Mouse (Mus musculus) intestine, embryonic 16.5 days (tissue): ENCODE measurements around the gene Hinfp. TPM values are rescaled to one million over a fixed set of nuclear protein-coding genes. Genes with fewer than 3 reads are reported as not detected.

Experiments used
- ATAC-seq: fragments of 200-750 bp; cut with Nextera tagmentation; 2 replicates; pipeline ENCODE4 v1.8.0; 2017; ENCODE audit warnings: moderate TSS enrichment, moderate library complexity
- H3K27ac ChIP-seq: fragments of 300-500 bp; sonication (generic); 2 replicates; pipeline ENCODE4 v1.5.1; 2014; ENCODE audit warnings: mild to moderate bottlenecking, low read length
- H3K27me3 ChIP-seq: fragments of 300-500 bp; sonication (generic); replicated peaks from 2 replicates; pipeline ENCODE4 v1.6.1; 2014; ENCODE audit warnings: low read length, control low read depth, mixed read lengths; ENCODE audit not compliant: control insufficient read depth, insufficient read depth
- H3K36me3 ChIP-seq: fragments of 300-500 bp; sonication (generic); 2 replicates; pipeline ENCODE4 v1.6.1; 2014; ENCODE audit warnings: low read length, control low read depth; ENCODE audit not compliant: control insufficient read depth, insufficient read depth
- H3K4me1 ChIP-seq: fragments of 300-500 bp; sonication (generic); 2 replicates; pipeline ENCODE4 v1.6.1; 2014; ENCODE audit warnings: low read length, control low read depth, mixed read lengths; ENCODE audit not compliant: control insufficient read depth, insufficient read depth
- H3K4me2 ChIP-seq: fragments of 300-500 bp; sonication (generic); 2 replicates; pipeline ENCODE4 v1.6.1; 2014; ENCODE audit warnings: low read depth, low read length, control low read depth
- H3K4me3 ChIP-seq: fragments of 300-500 bp; sonication (generic); 2 replicates; pipeline ENCODE4 v1.5.1; 2014; ENCODE audit warnings: mild to moderate bottlenecking, low read length
- H3K9ac ChIP-seq: fragments of 300-500 bp; sonication (generic); 2 replicates; pipeline ENCODE4 v1.6.1; 2014; ENCODE audit warnings: low read depth, low read length
- H3K9me3 ChIP-seq: fragments of 300-500 bp; sonication (generic); 2 replicates; pipeline ENCODE4 v1.6.1; 2016; ENCODE audit warnings: low read length, control low read depth; ENCODE audit not compliant: control insufficient read depth
- WGBS: fragments of 180-500 bp; shearing (Covaris S2); extraction: QIAGEN DNeasy Blood & Tissue Kit; methylation state at CpG from one replicate; pipeline ENCODE4 v1.1.7; 2014; 5-methylcytosine and 5-hydroxymethylcytosine counted together
- polyA plus RNA-seq: library from polyadenylated mRNA; unstranded; fragments of >200 nt; fragmentation: Nextera tagmentation; extraction: Ambion mirVana; gene quantifications from 2 replicates; pipeline ENCODE4 v1.2.1, GENCODE M21; 2015

Gene Hinfp
- polyA plus RNA-seq, 1 experiment from 2014 or later, result 19.4 TPM

GRCm38 (mm10) chr9:44317452-44317851 lies 12.0 kb upstream of the Hinfp start:
- no peak for ATAC-seq
- Histone ChIP-seq H3K9me3 (no peaks in the 10 kb centered on the region), H3K4me1 (peaks cover 18% of the 10 kb centered on the region), H3K4me2 (no peak overlapping the region; the same call in 1 of the 2 replicates), H3K9ac (no peak overlapping the region), H3K27me3 (no peaks in the 10 kb centered on the region), H3K4me3 (0 out of 2 replicates have a peak overlapping the region, but pooled peaks have one; percentile 90), H3K27ac (no peak overlapping the region), H3K36me3 (peaks cover 10% of the 10 kb centered on the region; the same call in 1 of the 2 replicates)
- WGBS, result 71% methylated on average over 4 of the region's 4 CpGs

DNA sequence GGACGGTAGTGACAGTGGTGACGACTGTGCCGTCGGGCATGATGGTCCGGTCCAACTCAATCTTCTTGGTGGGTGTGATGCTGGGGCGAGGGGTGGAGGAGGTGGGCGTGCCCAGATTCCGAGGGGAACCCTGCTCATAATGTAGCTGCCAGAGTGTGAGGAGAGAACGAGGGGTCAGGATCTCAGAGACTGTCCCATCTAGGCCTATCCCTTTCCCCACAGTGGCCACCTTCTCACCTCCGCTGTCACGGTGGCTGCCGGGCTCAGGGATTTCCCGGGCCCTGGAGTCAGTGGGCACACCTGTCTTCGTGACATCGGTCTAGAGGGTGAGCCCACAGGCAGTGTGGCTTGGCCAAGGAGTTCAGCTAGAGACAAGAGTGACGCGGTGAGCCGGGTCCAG lies 9.4 kb upstream of the Hinfp start:
- WGBS, result 88% methylated on average over 18 of the region's 18 CpGs
- peaks cover 10% of the 10 kb centered on the region; the same call in 1 of the 2 replicates for H3K36me3 ChIP-seq
- H3K4me1 ChIP-seq, result peaks cover 27% of the 10 kb centered on the region
- H3K9me3 ChIP-seq, result no peaks in the 10 kb centered on the region
- no peak overlapping the region for H3K9ac ChIP-seq
- H3K4me3 ChIP-seq, result no peak overlapping the region
- ATAC-seq, result no peak
- H3K27me3 ChIP-seq, result no peaks in the 10 kb centered on the region
- H3K27ac ChIP-seq, result no peak overlapping the region
- no peak overlapping the region for H3K4me2 ChIP-seq

GRCm38 (mm10) chr9:44314257-44314547 lies 8.7 kb upstream of the Hinfp start:
- Histone ChIP-seq H3K4me2 (no peak overlapping the region), H3K9me3 (no peaks in the 10 kb centered on the region), H3K4me3 (no peak overlapping the region), H3K27ac (no peak overlapping the region), H3K4me1 (peaks cover 27% of the 10 kb centered on the region), H3K36me3 (peaks cover 10% of the 10 kb centered on the region; the same call in 1 of the 2 replicates), H3K27me3 (no peaks in the 10 kb centered on the region), H3K9ac (no peak overlapping the region)
- 71% methylated on average over 4 of the region's 4 CpGs for WGBS
- no peak for ATAC-seq

DNA sequence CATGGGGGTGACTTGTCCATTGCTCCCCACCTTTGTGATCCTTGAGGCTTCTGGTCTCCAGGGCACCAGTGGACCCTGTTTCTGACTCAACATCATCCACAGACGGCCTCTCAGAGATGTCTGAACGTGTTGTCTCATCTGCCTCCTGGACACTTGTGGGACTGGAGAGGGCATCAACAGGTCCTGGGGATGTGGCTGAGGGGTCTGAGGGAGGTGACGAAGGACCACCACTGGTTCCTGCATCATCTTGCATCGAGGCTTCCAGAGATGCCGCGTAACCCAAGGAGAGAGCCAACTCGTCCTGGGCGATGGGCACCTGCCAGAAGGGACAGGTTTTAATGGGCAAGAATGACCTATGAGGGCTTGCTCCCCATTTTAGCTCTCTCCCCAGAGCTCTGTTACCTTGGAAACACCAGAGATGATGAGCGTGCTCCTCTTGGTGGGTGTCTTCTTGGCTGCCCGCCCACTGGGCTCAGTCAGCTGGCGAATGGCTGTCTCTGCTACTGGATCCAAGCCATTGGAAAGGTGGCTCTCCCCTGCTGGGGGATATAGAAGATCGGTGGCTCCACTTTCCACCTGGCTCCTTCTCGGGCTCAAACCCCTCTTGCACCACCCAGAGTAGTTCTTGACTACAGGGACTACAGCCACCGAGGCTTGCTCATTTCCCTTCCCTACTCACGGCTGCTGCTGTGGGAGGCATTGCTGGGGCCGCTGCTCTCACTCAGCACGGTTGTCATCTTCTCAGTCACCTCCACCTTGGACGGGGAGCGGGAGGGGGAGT lies 8.2 kb upstream of the Hinfp start:
- no peak overlapping the region for H3K4me3 ChIP-seq
- H3K27me3 ChIP-seq, result no peaks in the 10 kb centered on the region
- H3K9ac ChIP-seq, result no peak overlapping the region
- peaks cover 22% of the 10 kb centered on the region for H3K4me1 ChIP-seq
- no peak for ATAC-seq
- no peaks in the 10 kb centered on the region for H3K9me3 ChIP-seq
- H3K4me2 ChIP-seq, result no peak overlapping the region
- H3K36me3 ChIP-seq, result peaks cover 10% of the 10 kb centered on the region; the same call in 1 of the 2 replicates
- no peak overlapping the region for H3K27ac ChIP-seq
- 76% methylated on average over 19 of the region's 19 CpGs for WGBS

- Histone ChIP-seq H3K4me1 (peaks cover 11% of the 10 kb centered on the region), H3K9me3 (no peaks in the 10 kb centered on the region), H3K4me3 (no peak overlapping the region), H3K4me2 (peak overlapping the region; percentile 30; the same call in 1 of the 2 replicates), H3K9ac (peak overlapping the region; percentile 44; the same call in 1 of the 2 replicates), H3K27ac (peak overlapping the region; percentile 30; the same call in 1 of the 2 replicates), H3K27me3 (no peaks in the 10 kb centered on the region), H3K36me3 (peaks cover 10% of the 10 kb centered on the region; the same call in 1 of the 2 replicates)
- 14% methylated on average over 27 of the region's 27 CpGs for WGBS
- peak; percentile 71 for ATAC-seq
These were observed 6.0 kb upstream of the Hinfp start for GRCm38 (mm10) chr9:44311136-44312134.

DNA sequence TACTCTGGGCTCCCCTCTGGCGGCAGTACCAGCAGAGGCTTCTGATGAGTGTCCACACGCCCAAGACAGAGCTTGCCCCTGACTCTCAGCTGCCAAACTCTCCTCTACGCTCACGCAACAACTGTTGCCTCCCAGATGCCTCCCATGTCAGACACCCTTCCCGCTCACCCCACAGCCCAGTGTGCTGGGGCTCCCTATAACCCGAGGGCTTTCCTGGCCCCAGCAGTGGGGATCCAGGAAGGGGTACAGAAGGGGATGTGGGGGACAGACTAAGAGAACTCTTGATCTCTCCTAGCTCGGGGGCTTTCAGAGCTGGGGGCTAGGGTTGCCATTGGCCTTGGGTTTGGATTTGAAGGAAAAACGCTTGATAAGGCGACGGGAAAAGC lies 5.3 kb upstream of the Hinfp start:
- Histone ChIP-seq H3K9me3 (no peaks in the 10 kb centered on the region), H3K4me2 (peak overlapping the region; percentile 30; the same call in 1 of the 2 replicates), H3K27me3 (no peaks in the 10 kb centered on the region), H3K36me3 (peaks cover 7% of the 10 kb centered on the region; the same call in 1 of the 2 replicates), H3K27ac (peak overlapping the region; percentile 30; the same call in 1 of the 2 replicates), H3K4me1 (peaks cover 11% of the 10 kb centered on the region), H3K4me3 (no peak overlapping the region), H3K9ac (peak overlapping the region; percentile 44)
- WGBS, result 40% methylated on average over 10 of the region's 10 CpGs
- peak; percentile 9; the same call in 1 of the 2 replicates for ATAC-seq

DNA sequence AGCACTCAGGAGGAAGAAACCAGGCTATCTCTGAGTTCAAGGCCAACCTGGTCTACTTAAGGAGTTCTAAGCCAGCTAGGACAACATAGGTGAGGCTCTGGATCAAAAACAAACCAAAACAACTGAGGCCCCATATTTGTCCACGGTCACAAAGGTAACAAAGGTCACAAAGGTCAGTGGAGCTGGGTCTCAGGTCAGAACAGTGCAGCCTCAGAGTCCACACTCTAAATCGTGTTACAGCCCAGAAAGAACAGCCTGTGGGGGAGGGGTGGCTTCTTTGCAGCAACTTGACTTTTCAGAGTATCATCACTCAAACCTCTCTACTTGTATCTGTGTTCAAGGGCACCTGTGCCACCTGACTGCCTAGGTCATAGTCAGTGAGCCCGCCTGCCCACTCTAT lies 4.3 kb upstream of the Hinfp start:
- Histone ChIP-seq H3K9me3 (no peaks in the 10 kb centered on the region), H3K4me1 (peaks cover 11% of the 10 kb centered on the region), H3K9ac (no peak overlapping the region), H3K27ac (no peak overlapping the region), H3K4me3 (no peak overlapping the region), H3K27me3 (no peaks in the 10 kb centered on the region), H3K4me2 (no peak overlapping the region), H3K36me3 (peaks cover 7% of the 10 kb centered on the region; the same call in 1 of the 2 replicates)
- 52% methylated on average over 3 of the region's 3 CpGs for WGBS
- ATAC-seq, result no peak

- Histone ChIP-seq H3K4me1 (peaks cover 19% of the 10 kb centered on the region), H3K27ac (no peak overlapping the region), H3K9me3 (no peaks in the 10 kb centered on the region), H3K36me3 (peaks cover 5% of the 10 kb centered on the region; the same call in 1 of the 2 replicates), H3K27me3 (no peaks in the 10 kb centered on the region), H3K4me2 (no peak overlapping the region), H3K9ac (no peak overlapping the region), H3K4me3 (no peak overlapping the region)
- 67% methylated on average over 2 of the region's 2 CpGs for WGBS
- ATAC-seq, result no peak
These were observed 1.8 kb upstream of the Hinfp start for GRCm38 (mm10) chr9:44307248-44307647.

DNA sequence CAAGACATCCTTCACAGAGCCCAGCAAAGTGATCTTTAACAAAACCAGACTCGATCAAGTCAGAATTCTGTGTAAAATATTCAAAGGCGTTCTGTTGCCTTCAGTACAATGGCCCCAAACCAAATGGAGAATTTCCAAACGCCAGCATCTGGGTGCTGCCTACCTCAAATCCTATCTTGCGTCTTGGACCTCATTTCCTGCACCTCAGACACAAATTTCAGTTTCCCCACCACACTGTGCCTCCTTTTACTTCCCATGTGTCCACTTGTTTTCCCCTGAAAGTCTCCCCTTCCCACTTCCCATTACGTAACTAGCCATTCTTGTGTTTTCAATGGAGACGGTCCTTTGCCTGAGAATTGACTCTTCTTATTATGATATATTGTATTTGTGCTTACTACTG lies 1.1 kb upstream of the Hinfp start:
- H3K27me3 ChIP-seq, result no peaks in the 10 kb centered on the region
- peaks cover 8% of the 10 kb centered on the region; the same call in 1 of the 2 replicates for H3K36me3 ChIP-seq
- H3K4me1 ChIP-seq, result peaks cover 16% of the 10 kb centered on the region
- H3K9me3 ChIP-seq, result no peaks in the 10 kb centered on the region
- no peak overlapping the region for H3K4me3 ChIP-seq
- 87% methylated on average over 6 of the region's 6 CpGs for WGBS
- H3K27ac ChIP-seq, result no peak overlapping the region
- H3K4me2 ChIP-seq, result no peak overlapping the region
- ATAC-seq, result no peak
- H3K9ac ChIP-seq, result no peak overlapping the region
